ENCODE assay signal across 7 mouse cellular contexts in the genomic region with DNA sequence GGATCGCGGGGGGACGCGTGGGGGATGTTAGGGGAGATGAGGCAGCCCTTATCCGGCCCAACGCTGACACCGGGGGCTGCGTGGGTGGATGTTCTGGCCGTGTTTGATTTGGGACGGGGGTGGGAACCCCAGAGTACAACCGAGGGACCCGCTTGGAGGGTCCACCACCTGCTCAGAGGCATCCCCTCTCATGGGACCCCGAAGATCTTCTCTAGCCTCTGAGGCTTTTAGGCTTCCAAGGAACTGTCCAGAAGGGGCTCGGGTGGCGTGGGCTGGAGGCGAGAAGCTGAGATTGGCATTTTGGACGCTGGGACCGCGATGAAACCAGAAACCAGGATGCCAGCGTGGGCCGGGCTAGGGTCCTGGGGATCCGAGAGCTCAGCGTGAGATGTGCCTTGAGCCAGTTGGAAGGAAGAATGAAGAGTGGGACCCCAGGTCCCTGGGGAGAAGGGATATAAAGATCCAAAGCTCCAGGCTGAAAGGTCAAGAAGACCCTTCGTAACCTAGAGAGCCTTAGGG. TPM values are rescaled to one million over a fixed set of nuclear protein-coding genes. Genes with fewer than 3 reads are reported as not detected.
DNase-seq lines count a peak whose midpoint lies in the region; ATAC-seq and TF ChIP-seq lines count a peak whose summit lies in the region.

No protein-coding gene starts in this region.

- no peak for TF ChIP-seq POLR2A in spleen, adult 2 months (IDR thresholded peaks at IDR 0.05; ENCODE audit: low read depth, low read length)

- ATAC-seq in limb, embryonic 15.5 days (ENCODE audit: insufficient number of reproducible peaks, low FRiP score, low TSS enrichment, low read depth) = no peak
- peak; percentile 22 for ATAC-seq in neural tube, embryonic 12.5 days (ENCODE audit: low FRiP score, low read depth)

- no peaks in the 10 kb centered on the region for H3K36me3 ChIP-seq in spleen, adult 2 months (ENCODE audit: control insufficient read depth, insufficient read depth, low read length)
- no peaks in the 10 kb centered on the region for H3K36me3 ChIP-seq in limb, embryonic 15.5 days
- no peaks in the 10 kb centered on the region for H3K36me3 ChIP-seq in neural tube, embryonic 12.5 days

- no peaks in the 10 kb centered on the region for H3K27me3 ChIP-seq in spleen, adult 2 months (ENCODE audit: control insufficient read depth, insufficient read depth, low read length)
- no peaks in the 10 kb centered on the region for H3K27me3 ChIP-seq in limb, embryonic 15.5 days
- H3K27me3 ChIP-seq in neural tube, embryonic 12.5 days (replicated peaks) = no peaks in the 10 kb centered on the region

- H3K4me3 ChIP-seq in spleen, adult 2 months (ENCODE audit: extremely low read depth, insufficient read depth, insufficient read length) = peak overlapping the region; percentile 99
- peak overlapping the region; percentile 85 for H3K4me3 ChIP-seq in limb, embryonic 15.5 days
- peak overlapping the region; percentile 81 for H3K4me3 ChIP-seq in neural tube, embryonic 12.5 days

- peak overlapping the region; percentile 97 for H3K27ac ChIP-seq in spleen, adult 2 months (ENCODE audit: insufficient read depth, low read length)
- peak overlapping the region; percentile 95 for H3K27ac ChIP-seq in limb, embryonic 15.5 days
- peak overlapping the region; percentile 79 for H3K27ac ChIP-seq in neural tube, embryonic 12.5 days

- H3K9me3 ChIP-seq in limb, embryonic 15.5 days = no peaks in the 10 kb centered on the region
- no peaks in the 10 kb centered on the region for H3K9me3 ChIP-seq in neural tube, embryonic 12.5 days

- WGBS in spleen, adult 2 months = under 1% methylated on average over 24 of the region's 24 CpGs
- WGBS in limb, embryonic 15.5 days = under 1% methylated on average over 24 of the region's 24 CpGs
- under 1% methylated on average over 24 of the region's 24 CpGs for WGBS in neural tube, embryonic 12.5 days

- no peak for TF ChIP-seq CTCF in spleen, adult 2 months (IDR thresholded peaks at IDR 0.05; ENCODE audit: extremely low read depth, insufficient read depth, insufficient read length, insufficient replicate concordance)

- DNase-seq in spleen, adult 2 months (ENCODE audit: low read depth in 1 of 2, low spot score in 2 of 2) = no peak
- DNase-seq in spleen, postnatal 36 days (ENCODE audit: low spot score in 2 of 2) = no peak
- DNase-seq in cerebellum, adult 9-10 months = peak; percentile 37
- DNase-seq in frontal cortex, postnatal 36 days (ENCODE audit: low spot score in 2 of 2) = peak; percentile 27 to 33
- DNase-seq in layer of hippocampus, adult 9-10 months (ENCODE audit: low spot score) = no peak

- H3K9ac ChIP-seq in limb, embryonic 15.5 days = peak overlapping the region; percentile 71
- peak overlapping the region; percentile 73 for H3K9ac ChIP-seq in neural tube, embryonic 12.5 days

- H3K4me2 ChIP-seq in limb, embryonic 15.5 days = peak overlapping the region; percentile 95
- peak overlapping the region; percentile 89 for H3K4me2 ChIP-seq in neural tube, embryonic 12.5 days (replicated peaks)

- H3K4me1 ChIP-seq in spleen, adult 2 months (ENCODE audit: control insufficient read depth, insufficient read depth, insufficient read length) = peaks cover 8% of the 10 kb centered on the region; the same call in 1 of the 2 replicates
- peaks cover 20% of the 10 kb centered on the region for H3K4me1 ChIP-seq in limb, embryonic 15.5 days
- H3K4me1 ChIP-seq in neural tube, embryonic 12.5 days = peaks cover 31% of the 10 kb centered on the region

RNA-seq across cellular contexts. Expression of a gene that starts 0.7 kb away (rescaled TPM):
- polyA plus RNA-seq in spleen, adult 2 months (2012; rRNA removed) = 4.8 and 4.9 TPM in 2 replicates
- 5.3 and 6.7 TPM in 2 replicates for polyA plus RNA-seq in limb, embryonic 15.5 days (2015; fragmentation: Nextera tagmentation; extraction: Ambion mirVana)
- 9.6 and 10.9 TPM in 2 replicates for polyA plus RNA-seq in neural tube, embryonic 12.5 days (2016; fragmentation: Nextera tagmentation; extraction: Ambion mirVana)

Comparison
In these comparisons a context has a peak if more than half of its experiments do, and no peak if none do; other contexts are left out.
1. DNase-seq: peak in cerebellum, adult 9-10 months (single experiment) and frontal cortex, postnatal 36 days (2 of 2); none in spleen, adult 2 months (0 of 2), spleen, postnatal 36 days (0 of 2) and layer of hippocampus, adult 9-10 months (single experiment).
2. Peak in every context shown above with its lines, with median percentiles within 50 percentile points of each other: H3K27ac ChIP-seq and H3K4me3 ChIP-seq.